Mouse (Mus musculus) kidney, postnatal 36 days (tissue): Measurements from ENCODE around the gene Adora1.

Source experiments
- DNase-seq, 2 experiments: peaks; one replicate each; pipeline ENCODE4 v3.0.0; 2021 to 2022; ENCODE audit warnings: mixed read lengths in 2 of 2

The Adora1 gene

GRCm38 (mm10) chr1:134215751-134216628 lies 19.2 kb downstream of the Adora1 start:
- no peak for DNase-seq

GRCm38 (mm10) chr1:134215059-134215458 lies 20.2 kb downstream of the Adora1 start:
- peak; percentile 49 for DNase-seq

- DNase-seq, result no peak
These were observed 21.8 kb downstream of the Adora1 start for GRCm38 (mm10) chr1:134213405-134213804.

GRCm38 (mm10) chr1:134212351-134212750 lies 22.9 kb downstream of the Adora1 start:
- no peak for DNase-seq

GRCm38 (mm10) chr1:134211631-134212030 lies 23.6 kb downstream of the Adora1 start:
- DNase-seq, result no peak

GRCm38 (mm10) chr1:134211043-134211442 lies 24.2 kb downstream of the Adora1 start:
- no peak for DNase-seq

GRCm38 (mm10) chr1:134210179-134210755 lies 25.0 kb downstream of the Adora1 start:
- no peak for DNase-seq

GRCm38 (mm10) chr1:134206085-134206484 lies 29.1 kb downstream of the Adora1 start:
- DNase-seq, result no peak

- DNase-seq, result no peak
These were observed 29.8 kb downstream of the Adora1 start for GRCm38 (mm10) chr1:134205296-134206018.

GRCm38 (mm10) chr1:134204230-134204629 lies 31.0 kb downstream of the Adora1 start:
- no peak for DNase-seq

GRCm38 (mm10) chr1:134201751-134202420 lies 33.3 kb downstream of the Adora1 start:
- peak; percentile 53 to 83 for DNase-seq

GRCm38 (mm10) chr1:134200998-134201686 lies 34.1 kb downstream of the Adora1 start:
- DNase-seq, result no peak

GRCm38 (mm10) chr1:134200481-134200880 lies 34.8 kb downstream of the Adora1 start:
- DNase-seq, result no peak

- DNase-seq, result no peak
These were observed 36.8 kb downstream of the Adora1 start for GRCm38 (mm10) chr1:134198197-134198995.

GRCm38 (mm10) chr1:134197325-134197982 lies 37.8 kb downstream of the Adora1 start:
- no peak for DNase-seq

GRCm38 (mm10) chr1:134196386-134196785 lies 38.8 kb downstream of the Adora1 start:
- peak; percentile 71 to 84 for DNase-seq

GRCm38 (mm10) chr1:134195979-134196378 lies 39.3 kb downstream of the Adora1 start:
- DNase-seq, result peak in 1 of 2 experiments; percentile 16

- DNase-seq, result no peak
These were observed 39.7 kb downstream of the Adora1 start for GRCm38 (mm10) chr1:134195571-134195970.

GRCm38 (mm10) chr1:134195117-134195516 lies 40.1 kb downstream of the Adora1 start:
- no peak for DNase-seq

GRCm38 (mm10) chr1:134194298-134195022 lies 40.8 kb downstream of the Adora1 start:
- no peak for DNase-seq
